In genomic region chr7:126066777-126067176, GRCm38 (mm10) we compare ENCODE assay signal across 8 mouse cellular contexts. TPM values are rescaled to one million over a fixed set of nuclear protein-coding genes. Genes with fewer than 3 reads are reported as not detected.
DNase-seq lines count a peak whose midpoint lies in the region; ATAC-seq and TF ChIP-seq lines count a peak whose summit lies in the region.
"Had no signal": no experiment of that assay in that cellular context is flagged by ENCODE, and none has a peak within 500 bp of the region (broad histone marks: within the 10 kb centered on the region; RNA-seq: fewer than 3 reads in every experiment).

No protein-coding gene starts in this region.

- no peaks in the 10 kb centered on the region for H3K36me3 ChIP-seq in lung, postnatal 0 days (ENCODE audit: insufficient read depth, low read length)

- no peak overlapping the region for H3K9ac ChIP-seq in lung, postnatal 0 days (replicated peaks; ENCODE audit: low read depth)

- intact Hi-C loops in left cerebral cortex, adult 2 months (cut with DNase I) = no loop called here

- peak in 1 of 2 experiments; percentile 47 for DNase-seq in left cerebral cortex, adult 2 months (ENCODE audit: extremely low spot score in 1 of 2, low spot score in 2 of 2)
- DNase-seq in left cerebral cortex, adult 11 months (ENCODE audit: low spot score) = no peak
- DNase-seq in cerebellum, adult 9-10 months = peak; percentile 64
- peak; percentile 63 for DNase-seq in gastrocnemius, postnatal 10 days
- peak; percentile 41 for DNase-seq in lung, postnatal 0 days (ENCODE audit: low spot score)
- no peak for DNase-seq in adrenal gland, postnatal 4 days (ENCODE audit: low spot score in 2 of 2)

- peak; percentile 35; the same call in 1 of the 2 replicates for ATAC-seq in lung, postnatal 0 days
- no peak for ATAC-seq in monocyte, adult 5-6 weeks (replicated peaks; ENCODE audit: insufficient number of reproducible peaks, low FRiP score, low TSS enrichment, poor library complexity, severe bottlenecking)

- no peak for TF ChIP-seq CTCF in left cerebral cortex, adult 2 months (IDR thresholded peaks at IDR 0.05)
- no peak for TF ChIP-seq CTCF in lung, postnatal 0 days (IDR thresholded peaks at IDR 0.05)

- H3K27me3 ChIP-seq in lung, postnatal 0 days (replicated peaks; ENCODE audit: insufficient read depth, low read length) = no peaks in the 10 kb centered on the region

- H3K4me3 ChIP-seq in left cerebral cortex, adult 2 months = no peak overlapping the region
- H3K4me3 ChIP-seq in lung, postnatal 0 days (ENCODE audit: low read depth, low read length) = no peak overlapping the region

- 36% methylated on average over 14 of the region's 14 CpGs for WGBS in lung, postnatal 0 days

- H3K9me3 ChIP-seq in lung, postnatal 0 days (ENCODE audit: low read length) = no peaks in the 10 kb centered on the region

- TF ChIP-seq EP300 in lung, postnatal 0 days (IDR thresholded peaks at IDR 0.05) = no peak

- no peak overlapping the region for H3K4me2 ChIP-seq in lung, postnatal 0 days (replicated peaks; ENCODE audit: low read depth, low read length)

- H3K27ac ChIP-seq in left cerebral cortex, adult 2 months = peak overlapping the region; percentile 4; the same call in 1 of the 2 replicates
- no peak overlapping the region for H3K27ac ChIP-seq in lung, postnatal 0 days (ENCODE audit: low read length)
- H3K27ac ChIP-seq: macrophage had no signal

- H3K4me1 ChIP-seq in lung, postnatal 0 days (ENCODE audit: insufficient read depth, low read depth, low read length) = no peaks in the 10 kb centered on the region

RNA-seq across cellular contexts. Expression of gene Gsg1l, which starts 15.4 kb away (rescaled TPM):
- total RNA-seq in left cerebral cortex, adult 2 months (2021) = 10 to 100 TPM; 74.9 to 77.5 TPM
- under 1 TPM; 0.21 to 0.68 TPM for total RNA-seq in gastrocnemius, postnatal 10 days (2021)
- polyA plus RNA-seq in lung, postnatal 0 days (2015; fragmentation: Nextera tagmentation; extraction: Ambion mirVana) = 0.66 and 0.68 TPM in 2 replicates
- not detected in 3 replicates for total RNA-seq in monocyte, adult 5-6 weeks (2017)
- 10 to 100 TPM; 13.2 to 13.9 TPM for total RNA-seq in adrenal gland, postnatal 4 days (2021)

Comparison
In these comparisons a context has a peak if more than half of its experiments do, and no peak if none do; other contexts are left out.
1. DNase-seq: peak in cerebellum, adult 9-10 months (single experiment), gastrocnemius, postnatal 10 days (single experiment) and lung, postnatal 0 days (single experiment); none in left cerebral cortex, adult 11 months (single experiment) and adrenal gland, postnatal 4 days (0 of 2).
2. RNA of gene Gsg1l, which starts 15.4 kb away (total RNA-seq): 74.9 to 77.5 TPM in left cerebral cortex, adult 2 months and 13.2 to 13.9 TPM in adrenal gland, postnatal 4 days; 0.21 to 0.68 TPM in gastrocnemius, postnatal 10 days and not detected in monocyte, adult 5-6 weeks; every median in the first group is over 4 times any median in the second.